Mouse (Mus musculus) gastrocnemius, postnatal 4 days (tissue): ENCODE measurements around the gene Polr1b. TPM values are rescaled to one million over a fixed set of nuclear protein-coding genes. Genes with fewer than 3 reads are reported as not detected.

Source experiments
- DNase-seq, 2 experiments: peaks; one replicate each; pipeline ENCODE4 v3.0.0; 2021 to 2022; ENCODE audit warnings: low spot score in 2 of 2, mixed read lengths in 2 of 2
- long read RNA-seq, 2 experiments: library from polyadenylated mRNA; stranded (forward); transcript quantifications; one replicate each; pipeline ENCODE4 v2.0.0; 2021
- total RNA-seq, 2 experiments: library from RNA; stranded (reverse); gene quantifications; 2 replicates each; pipeline ENCODE4 v1.2.3; 2021

The Polr1b gene
- 10 to 100 TPM; 16.4 to 17.8 TPM for total RNA-seq
- long read RNA-seq, experiment 1, transcript Polr1b-202 (15 exons, 3,998 nt) = major isoform, 14 of 20 reads
- long read RNA-seq, experiment 1, partial matches to known transcripts = 1 of 20 reads
- long read RNA-seq, experiment 1, other reads (novel, unspliced or antisense) = 5 of 20 reads
- long read RNA-seq, experiment 2, transcript Polr1b-202 (15 exons, 3,998 nt) = major isoform, 24 of 44 reads
- long read RNA-seq, experiment 2, partial matches to known transcripts = 5 of 44 reads
- long read RNA-seq, experiment 2, other reads (novel, unspliced or antisense) = 15 of 44 reads

DNA sequence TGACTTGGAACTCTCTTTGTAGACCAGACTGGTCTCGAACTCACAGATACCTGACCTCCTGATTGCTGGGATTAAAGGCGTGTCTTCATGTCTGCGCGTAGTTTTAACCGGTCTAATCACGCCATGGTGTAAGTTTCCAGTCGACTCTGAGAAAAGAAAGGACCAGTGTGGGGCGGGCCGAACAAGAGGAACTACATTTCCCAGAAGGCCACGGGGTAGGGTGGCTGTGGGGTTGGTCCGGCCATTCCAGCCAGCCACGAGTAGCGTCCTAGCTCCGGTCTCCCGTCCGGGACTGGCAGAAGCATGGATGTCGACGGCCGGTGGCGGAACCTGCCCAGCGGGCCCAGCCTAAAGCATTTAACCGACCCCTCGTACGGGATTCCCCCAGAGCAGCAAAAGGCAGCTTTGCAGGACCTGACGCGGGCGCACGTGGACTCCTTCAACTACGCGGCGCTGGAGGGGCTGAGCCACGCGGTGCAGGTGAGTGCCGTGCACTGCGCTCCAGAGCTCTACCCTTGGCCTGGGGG is at the start of gene Polr1b:
Gene Polr1b, plus strand, starts transcription at position 212 of the 527 bp plus-strand sequence.
- peak; percentile 70 to 88 for DNase-seq

GRCm38 (mm10) chr2:129052451-129052983 is 48.3 kb upstream of the Polr1b start:
- no peak for DNase-seq

DNA sequence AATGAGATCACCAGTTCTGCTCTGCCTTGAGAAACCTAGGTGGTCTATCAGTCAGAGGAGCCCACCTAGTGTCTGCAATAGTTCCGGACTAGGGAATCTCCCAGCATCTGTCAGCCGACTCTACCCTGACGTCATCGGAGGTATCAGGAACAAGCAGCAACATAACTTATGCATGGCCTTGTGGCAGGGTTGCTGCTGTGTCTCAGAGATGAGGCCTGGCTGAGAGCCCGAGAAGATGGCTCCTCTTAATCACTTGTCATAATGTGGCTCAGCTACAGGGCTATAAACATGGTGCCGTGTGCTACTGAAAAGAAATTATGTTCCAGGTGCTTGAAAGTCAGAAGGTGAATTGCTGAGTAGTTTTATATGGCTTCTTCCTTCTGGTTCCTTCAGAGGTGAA is 45.1 kb upstream of the Polr1b start:
- no peak for DNase-seq

DNA sequence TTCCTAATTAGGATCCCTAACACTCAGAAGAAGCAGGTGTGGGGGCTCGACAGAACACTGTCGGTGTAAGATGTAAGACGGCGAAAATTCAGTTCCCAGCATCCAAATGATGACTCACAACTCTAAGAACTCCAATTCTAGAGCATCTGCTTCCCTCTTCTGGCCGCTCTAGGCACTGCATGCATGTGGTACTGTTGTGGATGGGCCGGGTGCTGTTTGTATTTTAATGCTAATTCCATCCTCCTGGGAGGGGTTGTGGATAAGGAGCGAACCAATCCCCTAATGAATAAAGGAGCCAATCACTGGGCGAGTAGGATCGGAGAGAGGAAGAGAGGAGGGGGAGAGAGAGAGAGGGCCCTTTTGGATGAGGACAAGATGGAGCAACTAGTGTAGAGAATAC is 44.2 kb upstream of the Polr1b start:
- DNase-seq = no peak

DNA sequence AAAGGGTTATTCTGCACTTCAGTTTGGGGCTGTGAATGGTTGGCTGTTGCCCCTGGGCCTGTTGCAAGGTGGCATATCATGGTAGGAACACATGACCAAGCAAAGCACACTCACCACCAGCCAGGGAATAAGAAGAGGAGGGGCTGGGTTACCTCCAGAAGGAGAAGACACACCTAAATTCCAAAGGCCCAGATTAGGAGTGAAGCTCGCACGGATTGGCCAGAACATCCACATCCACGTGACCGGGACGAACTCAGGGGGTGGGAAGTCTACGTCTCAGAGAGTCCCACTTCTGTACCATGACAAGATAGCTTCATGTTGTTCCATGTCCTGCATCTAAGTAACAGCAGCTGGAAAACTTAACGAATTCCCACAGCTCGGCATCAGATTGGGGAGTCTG is 43.5 kb upstream of the Polr1b start:
- no peak for DNase-seq

DNA sequence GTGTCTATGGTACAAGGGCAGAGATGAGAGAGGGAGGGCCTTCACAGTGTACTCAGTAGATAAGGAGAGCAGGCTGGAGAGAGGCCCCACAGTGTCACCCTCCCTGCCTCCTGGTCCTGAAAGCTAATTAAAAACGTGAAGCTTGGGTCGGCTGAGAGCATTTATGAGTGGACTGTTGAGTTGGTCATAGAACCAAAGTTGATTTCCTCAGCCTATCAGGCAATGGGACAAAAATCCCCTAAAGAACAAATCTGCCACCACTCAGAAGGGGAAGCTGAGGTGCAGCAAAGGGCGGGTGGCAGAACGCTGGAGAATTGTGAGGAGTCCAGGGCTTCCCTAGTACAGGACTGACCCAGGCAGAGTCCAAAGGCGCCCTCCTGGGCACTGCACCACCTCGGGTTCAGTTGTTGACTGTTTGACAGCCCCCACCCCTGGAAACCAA is 42.9 kb upstream of the Polr1b start:
- DNase-seq = no peak

DNA sequence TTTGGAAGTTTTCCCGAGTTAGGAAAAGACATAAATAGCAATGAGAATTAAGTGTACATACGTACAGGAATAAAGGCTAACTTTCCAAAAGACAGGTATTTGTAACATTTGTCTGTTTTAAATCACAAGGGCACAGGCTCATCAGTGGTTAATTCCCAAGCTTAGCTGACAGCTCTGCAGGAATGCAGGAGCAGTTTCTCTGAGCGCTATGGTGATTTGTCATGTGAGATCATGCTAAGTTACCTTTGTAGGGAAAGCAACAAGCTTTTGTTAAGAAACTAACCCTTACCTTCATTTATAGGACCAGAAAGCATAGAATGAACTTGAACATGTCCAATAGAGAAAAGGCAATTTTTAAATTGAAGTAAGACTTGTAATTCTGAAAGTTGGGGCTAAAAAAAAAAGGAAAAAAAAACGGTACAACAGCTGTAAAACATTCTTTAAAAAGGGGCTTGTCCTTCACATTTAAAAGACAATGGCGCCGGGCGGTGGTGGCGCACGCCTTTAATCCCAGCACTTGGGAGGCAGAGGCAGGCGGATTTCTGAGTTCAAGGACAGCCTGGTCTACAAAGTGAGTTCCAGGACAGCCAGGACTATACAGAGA is 39.2 kb upstream of the Polr1b start:
- DNase-seq = no peak

DNA sequence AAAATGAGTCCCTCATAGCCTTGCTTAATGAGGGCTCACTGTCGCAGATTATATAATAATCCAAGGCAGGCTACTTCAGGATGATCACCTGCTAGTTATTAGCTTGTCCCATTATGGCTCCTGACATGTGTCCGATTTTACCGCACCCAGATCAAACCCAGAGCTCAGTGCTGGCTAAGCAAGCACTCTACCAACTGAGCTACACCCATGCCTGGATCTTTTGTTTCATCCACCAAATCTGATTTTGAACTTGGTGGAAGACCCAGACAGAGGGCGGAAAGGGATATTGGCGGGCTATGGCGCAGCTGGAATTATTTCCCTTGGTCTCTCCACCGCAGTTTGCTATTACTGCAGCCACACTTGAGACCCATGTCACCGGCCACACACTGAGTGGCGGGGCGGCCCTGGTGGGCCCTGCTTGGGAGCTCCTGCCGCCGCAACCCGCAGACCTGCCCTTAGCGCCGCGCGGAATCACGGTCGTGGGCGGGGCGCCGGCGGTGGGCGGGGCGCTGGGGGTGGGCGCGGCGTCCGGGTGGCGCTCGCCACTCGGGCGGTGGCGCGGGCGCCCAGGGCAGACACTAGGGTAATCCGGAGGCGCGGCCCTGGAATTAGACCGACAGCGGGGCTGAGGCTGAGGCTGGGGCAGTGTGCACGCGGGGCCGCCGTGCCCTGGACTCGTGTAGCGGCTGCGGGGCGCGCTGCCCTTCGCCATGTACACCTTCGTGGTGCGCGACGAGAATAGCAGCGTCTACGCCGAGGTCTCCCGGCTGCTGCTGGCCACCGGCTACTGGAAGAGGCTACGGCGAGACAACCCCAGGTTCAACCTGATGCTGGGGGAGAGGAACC is 35.1 kb upstream of the Polr1b start, which contains the start of gene Ttl:
Gene Ttl, plus strand, starts transcription at position 506 of the 846 bp plus-strand sequence.
- DNase-seq = peak; percentile 68 to 78

DNA sequence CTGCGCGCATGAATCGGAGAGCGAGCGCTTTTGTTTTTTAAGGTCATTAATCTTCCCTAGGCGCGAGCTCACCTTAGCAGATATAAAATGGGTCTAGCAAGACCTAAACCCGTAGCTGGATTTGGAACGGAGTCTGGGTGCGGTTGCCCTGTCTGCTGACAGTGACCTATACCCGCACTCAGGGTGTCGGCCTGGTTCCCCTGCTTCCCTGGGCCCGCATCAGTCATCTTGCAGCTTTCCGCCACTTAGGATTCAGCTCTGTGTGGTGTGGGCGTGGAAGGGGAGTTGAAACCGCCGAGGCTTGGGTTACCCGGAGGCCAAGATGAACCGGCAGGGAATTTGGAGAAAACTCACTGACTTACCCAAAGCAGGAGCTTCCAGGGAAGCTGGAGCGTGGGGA is 34.5 kb upstream of the Polr1b start:
- peak in 1 of 2 experiments; percentile 53 for DNase-seq

- no peak for DNase-seq
Measured at GRCm38 (mm10) chr2:129070296-129070695, 30.5 kb upstream of the Polr1b start.

GRCm38 (mm10) chr2:129078313-129078712 is 22.5 kb upstream of the Polr1b start:
- DNase-seq = no peak

DNA sequence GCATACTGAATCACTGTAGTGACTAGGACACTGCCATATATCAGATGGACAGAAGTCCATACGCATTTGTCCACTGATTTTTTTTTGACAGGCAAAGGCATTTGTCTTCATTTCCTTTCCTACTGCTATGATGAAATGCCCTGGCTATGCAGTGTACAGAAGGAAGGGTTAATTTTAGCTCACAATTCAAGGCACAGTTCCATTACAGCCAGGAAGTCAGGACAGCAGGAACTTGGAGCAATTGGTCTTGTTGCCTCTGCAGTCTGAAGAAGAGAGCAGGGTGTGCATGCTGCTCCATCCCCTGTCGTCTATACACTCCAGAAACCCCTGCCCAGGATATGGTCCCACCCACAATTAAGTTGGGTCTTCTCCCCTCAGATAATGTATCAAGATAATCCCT is 21.6 kb upstream of the Polr1b start:
- no peak for DNase-seq

GRCm38 (mm10) chr2:129081097-129081496 is 19.7 kb upstream of the Polr1b start:
- DNase-seq = no peak

DNA sequence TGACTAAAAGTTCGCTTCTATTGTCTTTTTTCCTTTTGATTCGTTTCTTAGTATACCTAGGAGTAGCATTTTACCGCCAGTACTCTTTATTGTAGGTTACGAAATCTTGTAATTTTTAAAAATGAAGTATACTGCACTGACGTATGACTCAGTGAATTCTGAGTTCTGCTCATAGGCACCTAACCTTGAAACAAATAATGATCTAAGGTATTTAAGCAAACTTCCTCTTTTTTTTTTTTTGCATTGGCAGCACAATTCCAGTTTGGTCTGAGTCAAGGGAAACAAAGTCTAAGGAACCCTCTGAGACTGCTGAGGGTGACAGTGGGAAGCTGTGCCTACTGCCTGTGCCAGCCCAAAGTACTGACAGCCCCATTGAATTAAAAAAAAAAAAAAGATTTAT is 17.3 kb upstream of the Polr1b start:
- no peak for DNase-seq

DNA sequence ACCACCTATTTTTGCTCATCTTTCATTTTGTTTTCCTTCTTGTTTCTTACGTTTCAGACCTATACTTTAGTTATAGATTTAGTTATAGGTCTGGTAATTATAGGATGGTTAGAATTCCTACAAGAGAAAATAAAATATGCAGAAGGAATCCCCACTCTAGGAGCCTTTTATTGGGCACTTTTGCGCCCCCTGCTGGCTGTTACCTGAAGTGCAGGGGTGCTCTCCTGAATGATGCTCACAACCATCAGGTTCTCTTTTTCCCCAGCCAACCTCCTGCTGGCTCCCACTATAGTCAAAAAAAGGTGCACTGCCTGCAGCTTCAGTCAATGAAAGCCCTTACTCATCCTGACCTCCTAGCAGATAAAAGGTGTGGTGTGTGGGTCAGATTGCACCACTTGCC is 15.8 kb upstream of the Polr1b start:
- no peak for DNase-seq

DNA sequence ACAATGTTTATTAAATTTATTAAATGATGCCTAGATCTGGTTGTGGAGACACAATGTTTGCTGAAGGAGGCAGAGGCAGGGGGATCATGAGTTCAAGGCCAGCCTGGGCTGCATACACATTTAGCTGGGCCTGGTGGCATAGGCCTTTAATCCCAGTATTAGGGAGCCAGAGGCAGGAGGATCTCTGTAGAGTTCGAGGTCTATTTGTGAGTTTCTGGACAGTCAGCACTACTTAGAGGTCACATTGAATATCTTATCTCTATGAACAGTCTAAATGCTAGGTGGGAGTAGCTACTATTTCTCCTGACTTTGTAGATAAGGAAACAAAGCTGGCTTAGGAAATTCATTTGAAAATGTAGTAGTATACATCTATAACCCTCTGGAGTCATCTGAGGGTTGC is 13.3 kb upstream of the Polr1b start:
- DNase-seq = no peak

- no peak for DNase-seq
Measured at GRCm38 (mm10) chr2:129090370-129090769, 10.4 kb upstream of the Polr1b start.

- no peak for DNase-seq
Measured at GRCm38 (mm10) chr2:129092810-129093209, 8.0 kb upstream of the Polr1b start.

- no peak for DNase-seq
Measured at GRCm38 (mm10) chr2:129093926-129094724, 6.7 kb upstream of the Polr1b start.

GRCm38 (mm10) chr2:129112924-129113323 is 12.1 kb downstream of the Polr1b start:
- DNase-seq = no peak
